Mouse (Mus musculus) ES-E14 (cell line): ENCODE results near the gene Chp2.

Experiments
- MAFK ChIP-seq: IDR thresholded peaks from 2 replicates; pipeline ENCODE4 v1.6.1; 2014; ENCODE audit warnings: mild to moderate bottlenecking, low read depth, low read length, inconsistent platforms; ENCODE audit not compliant: insufficient read depth
- ZNF384 ChIP-seq: IDR thresholded peaks from 2 replicates; pipeline ENCODE4 v1.6.1; 2012; ENCODE audit warnings: low read depth, low read length, inconsistent platforms

- no peak for TF ChIP-seq ZNF384
- no peak for TF ChIP-seq MAFK
Observed at GRCm38 (mm10) chr7:122244584-122244983, 25.3 kb downstream of the Chp2 start.
